Mouse (Mus musculus) adrenal gland, postnatal 25 days (tissue): Measurements from ENCODE around the gene Tbx2. TPM values are rescaled to one million over a fixed set of nuclear protein-coding genes. Genes with fewer than 3 reads are reported as not detected.

ENCODE experiments used
- DNase-seq: peaks from one replicate; pipeline ENCODE4 v3.0.0; 2021; ENCODE audit warnings: mixed read lengths
- long read RNA-seq: library from polyadenylated mRNA; stranded (forward); transcript quantifications from one replicate; pipeline ENCODE4 v2.0.0, GENCODE M21; 2021
- total RNA-seq: library from RNA; stranded (reverse); gene quantifications from 2 replicates; pipeline ENCODE4 v1.2.3, GENCODE M21; 2021

Gene Tbx2
- 25.6 and 27.5 TPM in 2 replicates for total RNA-seq
- long read RNA-seq, transcript Tbx2-201 (7 exons, 3,626 nt) = major isoform, 42 of 62 reads
- long read RNA-seq, partial matches to known transcripts = 16 of 62 reads
- long read RNA-seq, other reads (novel, unspliced or antisense) = 4 of 62 reads

DNA sequence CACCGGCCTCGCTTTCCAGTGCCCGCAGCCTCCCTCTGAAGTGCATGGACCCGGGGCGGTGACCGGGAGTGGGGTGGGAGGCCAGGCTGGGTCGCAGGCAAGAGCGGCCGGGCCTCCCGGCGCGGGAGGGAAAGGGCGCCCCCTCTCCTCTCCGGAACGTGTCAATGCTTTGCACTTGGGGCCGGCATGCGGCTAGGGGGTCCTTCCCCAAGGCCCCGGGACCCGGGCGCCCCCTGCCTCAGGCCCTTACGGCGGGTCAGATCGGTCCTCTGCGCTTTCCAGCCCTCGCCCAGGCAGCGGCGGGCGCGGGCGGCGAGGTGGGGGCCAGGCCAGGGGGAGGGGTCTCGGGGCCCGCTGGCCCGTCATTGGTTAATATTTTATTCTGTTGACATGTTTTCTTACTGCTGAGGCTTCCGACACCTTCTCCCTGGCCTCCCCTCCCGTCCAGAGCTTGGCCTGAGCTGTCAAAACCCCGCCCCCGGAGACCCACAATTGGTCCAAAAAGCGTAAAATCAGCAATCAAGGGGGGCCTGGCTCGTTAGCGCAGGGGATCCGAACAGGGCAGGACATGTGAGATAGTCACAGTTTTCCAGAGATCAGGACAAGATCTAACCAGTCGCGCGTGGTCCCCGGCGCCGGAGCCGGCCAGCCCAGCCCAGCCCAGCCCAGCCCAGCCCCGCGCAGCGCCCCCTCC is at the start of gene Tbx2:
Gene Tbx2, plus strand, starts transcription at position 321 of the 694 bp plus-strand sequence.
- peak; percentile 76 for DNase-seq

DNA sequence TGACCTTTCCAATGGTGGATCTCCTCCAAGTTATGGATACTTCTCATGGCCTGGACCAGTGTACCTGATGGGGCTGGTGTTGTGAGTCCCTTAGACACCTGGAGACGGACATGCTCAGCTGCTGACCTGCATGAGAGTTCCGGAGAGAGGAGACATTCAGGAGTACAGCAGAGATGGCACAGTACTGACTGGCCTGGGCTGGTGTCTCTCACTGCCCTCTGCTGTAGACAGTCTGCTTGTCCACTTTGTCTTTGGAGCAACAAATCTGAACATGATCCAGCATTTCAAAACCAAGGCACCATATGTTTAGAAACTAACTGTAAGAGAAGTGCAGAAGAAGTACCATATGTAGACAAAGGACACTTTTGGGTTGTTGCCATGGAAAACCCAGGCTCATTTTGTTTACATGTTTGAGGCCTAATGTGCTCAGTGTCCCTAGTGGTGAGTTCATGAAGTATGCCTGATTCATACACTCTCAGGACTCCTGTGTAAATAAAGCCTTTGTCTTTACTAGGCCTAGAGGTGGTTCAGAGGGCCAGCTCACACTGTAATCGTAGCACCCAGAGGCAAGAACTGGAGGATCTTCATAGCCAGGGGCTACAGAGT is 46.1 kb upstream of the Tbx2 start:
- DNase-seq = no peak

DNA sequence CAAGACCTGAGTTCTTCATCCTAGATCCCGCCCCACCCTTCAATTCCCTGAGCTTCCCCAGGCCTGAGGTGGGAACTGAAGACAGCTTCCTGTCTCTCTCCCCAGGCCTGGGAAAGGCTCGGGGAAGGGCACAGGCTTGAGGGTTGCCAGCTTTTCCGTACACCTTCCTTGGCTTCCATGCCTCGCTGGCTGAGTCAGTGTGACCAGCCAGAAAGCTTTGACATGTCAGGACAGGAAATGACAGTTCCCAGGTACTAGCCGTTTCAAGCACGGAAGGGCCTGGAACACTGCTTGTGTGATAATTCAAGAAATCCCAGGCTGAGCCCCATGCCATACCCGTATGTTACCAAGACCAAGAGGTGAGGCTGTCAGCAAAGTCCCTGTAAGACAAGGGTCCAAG is 42.6 kb upstream of the Tbx2 start:
- DNase-seq = no peak

DNA sequence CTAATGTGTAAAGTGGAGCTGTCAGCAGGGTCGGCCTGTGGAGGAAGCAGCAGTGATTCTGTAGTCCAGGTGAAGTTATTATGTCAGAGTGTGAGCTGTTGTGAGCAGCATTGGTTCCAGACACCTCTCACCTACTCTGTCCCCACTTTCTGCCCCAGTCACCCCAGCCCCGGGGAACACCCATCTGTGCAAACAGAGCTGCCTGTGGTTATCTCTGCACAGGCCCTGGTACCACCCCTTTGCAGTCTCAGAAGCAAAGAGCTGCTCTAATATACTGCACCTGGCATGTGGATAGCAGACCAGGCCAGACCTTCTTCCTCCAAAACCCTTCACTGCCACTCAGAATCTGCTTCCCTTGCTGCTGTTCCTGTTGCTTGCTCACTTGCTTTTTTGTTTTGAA is 42.1 kb upstream of the Tbx2 start:
- DNase-seq = no peak

DNA sequence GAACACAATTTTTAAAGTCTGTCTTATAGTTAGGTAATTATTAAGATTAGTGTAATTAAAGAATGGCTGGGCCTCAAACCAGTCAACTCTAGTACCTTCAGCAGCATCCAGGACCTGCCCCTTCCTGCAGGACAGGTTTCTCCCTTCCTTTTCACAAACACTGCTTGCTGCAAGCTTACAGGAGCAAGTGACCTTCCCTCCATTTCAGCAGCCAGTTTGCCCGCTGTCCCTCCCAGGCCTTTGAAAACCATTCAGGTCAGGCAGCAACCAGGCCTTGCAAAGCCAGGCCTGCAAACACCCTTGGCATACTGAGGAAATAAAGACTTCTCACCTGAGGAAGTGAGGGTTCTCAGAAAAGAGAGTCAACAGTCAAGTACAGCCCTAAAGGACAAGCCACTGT is 41.1 kb upstream of the Tbx2 start:
- DNase-seq = no peak

DNA sequence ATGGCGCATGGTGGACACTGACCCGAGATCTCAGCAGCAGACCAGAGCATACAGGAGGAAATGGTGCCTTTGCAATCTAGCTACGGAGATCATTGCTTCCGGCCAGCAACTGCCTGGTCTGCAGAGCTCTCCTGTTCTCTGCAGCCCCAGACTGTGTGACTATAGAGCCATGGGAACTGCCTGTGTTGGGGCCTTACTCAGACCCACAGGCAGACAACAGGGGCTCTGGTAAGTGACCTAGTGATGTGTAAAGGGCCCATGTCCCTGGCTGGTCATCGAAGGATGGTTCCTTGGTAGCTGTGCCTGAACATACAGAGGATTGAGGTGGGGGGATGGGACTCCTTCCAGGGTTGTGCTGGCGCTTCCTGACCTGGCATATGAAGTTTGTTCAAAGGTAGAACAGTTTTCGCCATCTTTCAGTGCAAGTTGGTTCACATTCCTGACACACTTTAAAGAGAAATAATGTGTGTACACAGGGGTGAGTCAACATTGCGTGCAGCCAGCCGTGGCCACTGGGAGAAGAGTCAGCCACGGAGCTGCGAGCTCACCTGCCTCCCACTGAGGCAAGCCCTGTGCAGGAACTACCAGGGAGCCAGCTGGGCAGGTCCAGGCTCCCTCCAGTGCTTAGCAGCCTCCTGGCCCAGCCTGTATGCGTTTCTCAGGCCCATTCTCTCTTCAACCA is 39.7 kb upstream of the Tbx2 start:
- no peak for DNase-seq

DNA sequence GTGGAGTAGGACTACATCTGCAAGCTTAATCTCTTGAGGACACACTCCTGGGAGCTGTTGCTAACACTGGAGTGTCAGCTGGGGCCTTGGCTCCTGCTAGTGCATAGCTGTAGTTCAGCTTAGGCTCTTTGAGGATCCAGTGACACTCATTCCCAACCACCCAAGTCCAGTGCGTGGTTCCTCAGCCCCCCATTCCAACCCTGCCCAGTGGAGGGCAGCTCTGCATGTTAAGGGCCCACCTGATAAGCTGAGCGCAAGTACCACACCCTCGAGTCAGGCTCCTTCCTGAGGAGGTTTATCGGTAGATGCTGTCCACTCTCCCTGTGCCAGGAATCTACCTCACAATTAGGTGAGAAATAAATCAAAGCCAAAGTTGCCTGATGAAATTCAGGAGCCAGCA is 32.9 kb upstream of the Tbx2 start:
- DNase-seq = no peak

DNA sequence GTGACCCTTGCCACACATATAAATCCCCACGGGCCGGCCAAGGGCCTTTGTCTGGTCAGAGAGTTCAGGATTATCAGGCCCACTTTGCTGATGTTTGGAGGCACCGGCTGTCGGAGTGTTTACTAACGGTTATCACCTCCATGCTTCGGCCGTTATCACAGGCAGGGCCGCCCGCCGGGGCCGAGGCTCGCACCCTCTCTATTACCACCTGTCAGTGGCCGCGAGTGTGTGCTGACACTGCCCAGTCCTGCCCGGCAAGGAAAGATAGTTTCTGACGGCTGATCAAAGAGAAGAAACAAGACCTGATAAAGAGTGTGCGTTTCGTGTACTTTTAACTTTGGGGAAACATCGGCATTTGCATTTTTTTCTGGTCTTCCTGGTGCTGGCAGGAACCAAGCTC is 32.5 kb upstream of the Tbx2 start:
- DNase-seq = no peak

DNA sequence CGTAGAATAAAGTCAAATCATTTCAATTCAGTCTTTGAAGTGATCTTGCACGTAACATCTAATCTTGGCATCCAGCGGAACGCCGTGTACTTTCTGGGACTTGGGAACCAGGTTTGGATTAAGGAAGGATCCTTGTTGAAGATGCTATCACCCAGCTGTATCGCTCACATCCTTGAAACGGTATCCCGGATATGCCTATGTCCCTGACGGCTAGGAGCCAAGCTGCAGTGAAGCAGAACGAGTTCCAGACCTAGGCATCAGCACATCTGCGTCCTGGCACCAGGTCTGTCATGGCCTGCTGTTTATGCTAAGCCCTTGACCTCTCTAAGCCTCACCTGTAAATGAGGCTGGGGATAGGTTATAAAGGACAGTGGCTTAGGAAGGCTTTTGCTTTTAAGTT is 32.0 kb upstream of the Tbx2 start:
- DNase-seq = no peak

DNA sequence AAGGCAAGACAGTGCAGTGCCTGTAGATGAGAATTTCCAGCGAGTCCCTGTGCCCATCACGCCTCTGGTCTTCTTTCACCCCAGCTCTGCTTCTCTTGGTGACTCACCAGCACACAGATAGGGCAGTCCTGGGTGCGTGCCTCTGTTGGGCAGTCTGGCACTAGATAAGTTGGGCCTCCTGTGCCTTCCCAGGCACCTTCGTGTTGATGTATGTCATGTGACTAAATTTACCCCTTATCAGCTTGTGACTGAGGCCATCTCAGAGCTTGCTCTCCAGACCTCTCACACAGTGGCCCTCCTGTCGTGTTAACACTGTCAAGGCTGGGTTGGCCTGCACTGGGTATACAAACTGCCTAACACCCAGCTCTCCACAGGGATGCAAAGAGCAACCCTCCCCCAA is 28.3 kb upstream of the Tbx2 start:
- no peak for DNase-seq

DNA sequence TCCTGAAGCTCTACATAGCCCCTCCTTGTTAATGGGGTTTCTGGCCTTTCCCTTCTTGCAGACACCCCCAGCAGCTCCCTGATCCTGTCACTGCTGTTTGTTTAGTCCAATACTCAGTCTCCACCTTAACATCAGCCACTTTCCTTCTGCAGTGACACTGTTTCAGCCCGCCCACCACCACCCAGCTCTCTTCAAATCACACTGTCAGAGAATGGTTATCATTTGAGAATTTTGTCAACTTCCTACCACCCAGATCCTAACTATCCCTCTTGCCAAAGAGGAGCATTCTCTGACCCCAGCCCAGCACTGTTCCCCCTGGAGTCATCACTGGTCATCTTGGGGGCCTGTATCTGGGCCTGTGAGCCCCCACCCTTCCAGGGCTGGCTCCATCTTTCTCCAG is 26.6 kb upstream of the Tbx2 start:
- DNase-seq = no peak

DNA sequence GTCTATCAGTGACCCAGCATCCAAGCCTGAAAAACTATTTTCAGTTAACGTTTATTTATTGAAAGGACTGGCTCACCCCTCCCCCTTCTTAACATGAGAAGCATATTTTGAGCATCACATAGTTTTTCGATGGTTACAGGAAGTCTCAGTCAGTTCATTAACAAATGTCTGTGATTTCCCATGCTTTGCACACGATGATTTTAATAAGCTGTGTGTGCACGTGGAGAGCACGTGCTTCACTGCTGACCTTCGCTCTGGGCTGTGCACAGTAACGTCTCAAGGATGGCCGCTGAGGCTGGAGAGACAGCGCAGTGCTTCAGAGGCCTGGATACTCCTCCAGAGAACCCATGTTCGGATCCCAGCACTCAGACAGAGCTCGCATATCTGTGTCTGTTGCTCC is 25.0 kb upstream of the Tbx2 start:
- no peak for DNase-seq

DNA sequence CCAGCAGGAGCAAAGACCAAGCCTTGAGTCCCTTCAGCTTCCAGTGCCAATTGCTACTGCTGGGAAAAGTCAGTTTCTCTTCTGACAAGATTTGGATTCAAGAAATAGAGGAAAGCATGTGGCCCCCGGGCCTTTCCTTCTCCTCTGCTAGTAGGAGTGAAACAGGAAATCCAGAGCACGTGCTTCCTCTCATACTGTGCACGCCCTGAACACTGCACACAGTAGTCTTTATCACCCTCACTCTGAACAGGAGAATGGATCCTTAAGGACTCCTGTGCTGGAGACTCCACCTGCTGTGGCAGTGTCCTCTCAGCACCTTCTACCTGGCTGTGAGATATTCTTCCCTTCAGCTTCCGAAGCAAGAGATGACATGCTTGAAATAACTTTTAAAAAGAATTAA is 21.1 kb upstream of the Tbx2 start:
- no peak for DNase-seq

DNA sequence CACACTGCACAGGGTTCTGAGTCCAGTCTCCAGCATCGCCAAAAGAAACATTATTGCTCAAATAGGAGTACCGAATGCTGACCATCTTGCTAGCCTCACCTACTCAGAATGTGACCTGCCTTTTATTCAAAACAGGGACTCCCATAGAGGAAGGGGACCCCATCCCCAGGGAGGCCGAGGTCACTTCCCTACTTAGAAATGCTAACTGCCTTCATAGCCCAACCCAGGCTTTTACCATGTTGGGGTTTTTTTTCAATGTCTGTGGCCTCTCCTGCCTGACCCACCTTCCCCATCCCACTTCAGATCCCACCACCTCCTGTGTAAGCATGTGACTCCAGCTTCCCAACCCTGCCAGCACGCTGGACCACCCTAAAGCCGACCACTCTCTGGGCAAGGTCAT is 20.7 kb upstream of the Tbx2 start:
- DNase-seq = no peak

DNA sequence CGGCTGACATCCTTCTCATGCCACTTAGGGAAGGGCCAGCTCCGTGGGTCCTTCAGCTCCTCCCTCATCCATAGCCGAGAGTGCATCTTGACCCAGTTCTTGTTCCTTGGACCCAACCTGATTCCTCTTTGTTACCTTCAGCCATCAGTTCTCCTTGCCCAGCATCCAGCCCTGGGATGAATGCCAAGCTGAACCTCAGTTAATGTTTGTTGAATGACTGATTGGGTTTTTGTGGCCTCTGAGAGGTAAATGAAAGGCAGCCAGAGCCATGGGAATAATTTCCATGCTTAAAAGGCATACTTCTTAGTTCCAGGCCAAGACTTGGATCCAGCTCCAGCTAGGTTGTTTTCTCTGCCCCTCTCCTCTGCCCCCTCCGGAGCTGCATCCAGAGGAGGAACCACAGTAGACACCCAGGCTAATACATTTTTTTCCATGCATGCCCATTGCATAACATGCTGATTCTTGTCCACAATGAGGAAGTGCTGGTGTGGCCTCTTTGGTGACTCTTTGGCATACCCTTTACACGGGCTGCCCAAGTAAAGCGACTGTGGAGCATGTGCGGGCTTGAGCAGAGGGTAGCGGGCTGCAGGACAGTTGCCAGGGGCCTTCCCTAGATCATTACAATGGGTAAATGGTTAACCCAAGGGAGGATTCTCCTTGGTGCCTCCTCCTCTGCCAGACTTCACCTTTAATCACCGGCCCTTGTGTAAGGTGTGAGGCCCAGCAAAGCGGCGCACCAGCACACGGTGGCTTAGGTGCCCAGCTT is 20.0 kb upstream of the Tbx2 start:
- no peak for DNase-seq

DNA sequence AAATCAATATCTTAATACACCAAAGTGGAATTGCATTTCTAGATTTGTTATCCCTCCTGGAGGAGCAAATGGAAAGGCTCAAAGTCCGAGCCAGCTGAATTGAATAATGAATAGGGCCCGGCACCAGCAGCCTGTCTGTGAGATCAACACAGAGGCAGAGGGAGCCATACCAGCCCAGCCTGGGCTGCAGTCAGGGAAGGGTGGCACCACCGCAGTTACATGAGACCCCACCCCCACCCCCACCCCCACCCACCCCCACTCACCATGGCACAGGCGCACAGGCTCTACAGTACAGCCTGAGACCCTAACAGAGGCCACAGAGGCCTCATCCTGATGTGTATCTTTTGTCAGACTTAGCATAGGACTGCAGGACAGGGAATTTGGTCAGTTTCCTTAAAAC is 17.7 kb upstream of the Tbx2 start:
- DNase-seq = no peak

DNA sequence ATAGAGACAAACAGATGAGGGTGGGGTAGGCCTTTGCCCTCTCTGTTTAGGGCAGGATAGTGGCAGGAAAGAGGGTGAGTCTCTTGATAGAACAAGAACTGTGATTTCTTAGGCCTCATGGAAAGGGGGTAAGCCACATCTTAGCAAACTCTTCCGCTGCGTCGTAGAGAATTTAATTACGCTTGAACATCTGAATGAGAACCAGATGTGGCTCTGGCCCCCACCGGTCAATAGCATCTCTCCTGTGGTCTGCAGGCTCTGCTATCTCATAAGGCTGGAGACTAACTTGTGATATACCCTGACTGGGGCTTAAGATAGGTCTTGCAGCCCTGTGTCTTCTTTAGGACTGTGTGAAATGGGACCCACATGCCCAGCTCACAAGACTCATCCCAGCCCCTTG is 15.9 kb upstream of the Tbx2 start:
- no peak for DNase-seq

DNA sequence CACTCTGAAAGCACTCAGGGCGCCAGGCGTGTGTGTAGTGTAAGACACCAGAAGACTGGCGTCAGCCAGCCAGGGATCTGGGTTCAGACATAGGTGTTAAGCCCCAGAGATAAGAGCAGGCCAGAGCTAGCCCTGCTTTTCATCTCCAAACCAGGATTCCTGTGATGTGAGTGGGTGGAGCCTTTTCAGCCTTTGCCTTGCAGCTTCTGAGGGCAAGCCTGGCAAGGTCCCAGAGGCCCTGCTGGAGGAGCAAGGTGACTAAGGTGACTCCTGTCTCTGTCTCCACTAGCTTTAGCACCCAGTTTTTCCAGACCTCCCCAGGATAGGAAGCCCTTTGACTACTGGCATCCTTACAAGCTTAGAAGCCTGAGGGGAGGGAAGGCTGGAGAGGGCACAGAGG is 13.9 kb upstream of the Tbx2 start:
- DNase-seq = no peak

DNA sequence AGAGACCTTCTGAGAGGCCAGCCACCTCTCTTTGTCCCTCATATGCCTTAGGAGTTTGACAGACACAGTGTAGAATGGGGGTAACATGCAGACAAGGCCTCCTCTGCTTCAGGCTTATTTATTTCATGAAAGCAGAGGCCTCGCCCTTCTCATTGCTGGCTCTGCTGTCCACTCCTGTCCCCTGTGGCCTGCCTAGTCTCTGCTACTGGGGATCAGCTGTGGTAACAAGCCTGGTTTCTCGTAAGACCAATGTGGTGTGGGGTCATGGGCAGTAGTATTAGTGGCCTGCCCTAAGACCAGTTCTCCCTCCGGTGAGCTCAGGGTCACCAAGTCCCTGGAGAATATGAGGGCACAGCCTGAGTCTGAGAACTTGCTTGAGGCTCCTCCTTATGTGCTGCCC is 11.4 kb upstream of the Tbx2 start:
- DNase-seq = no peak

DNA sequence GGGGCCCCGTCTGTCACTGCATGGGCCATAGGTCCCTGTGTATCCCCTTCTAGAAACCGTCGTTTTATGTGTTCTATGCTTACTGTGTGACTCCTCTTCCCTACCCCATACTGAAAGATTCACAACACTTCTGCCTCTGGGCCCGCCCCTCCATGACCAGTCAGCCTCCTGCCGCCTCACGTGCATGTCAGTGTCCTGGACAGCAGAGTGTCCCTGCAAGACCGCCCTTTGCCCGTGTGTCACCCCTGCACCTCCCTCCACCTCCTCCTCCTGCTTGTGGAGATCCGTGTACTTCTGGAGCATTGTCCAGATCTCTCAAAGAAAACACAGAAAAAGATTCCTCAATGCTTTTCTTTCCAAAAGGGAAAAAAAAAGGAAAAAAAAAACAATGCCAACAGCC is 10.7 kb upstream of the Tbx2 start:
- no peak for DNase-seq

DNA sequence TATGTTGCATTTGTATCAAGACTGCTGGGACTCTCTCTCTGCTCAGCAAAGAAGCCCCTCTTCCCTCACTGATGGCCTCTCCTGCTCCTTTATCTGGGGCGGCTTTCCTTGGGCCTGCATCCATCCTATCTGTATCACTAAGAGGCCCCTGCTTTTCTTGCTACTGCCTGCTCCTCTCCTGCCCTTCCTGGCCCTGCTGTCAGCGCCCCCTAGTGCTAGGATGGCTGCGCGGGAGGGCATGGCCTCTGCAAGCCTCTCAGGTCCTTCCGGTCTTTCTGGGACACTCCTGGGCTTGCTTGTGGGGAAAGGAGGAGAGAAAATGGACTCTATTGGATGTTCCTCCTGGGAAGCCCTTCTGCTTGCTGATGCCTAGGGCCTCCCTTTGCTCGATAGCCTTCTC is 9.2 kb upstream of the Tbx2 start:
- DNase-seq = peak; percentile 89

DNA sequence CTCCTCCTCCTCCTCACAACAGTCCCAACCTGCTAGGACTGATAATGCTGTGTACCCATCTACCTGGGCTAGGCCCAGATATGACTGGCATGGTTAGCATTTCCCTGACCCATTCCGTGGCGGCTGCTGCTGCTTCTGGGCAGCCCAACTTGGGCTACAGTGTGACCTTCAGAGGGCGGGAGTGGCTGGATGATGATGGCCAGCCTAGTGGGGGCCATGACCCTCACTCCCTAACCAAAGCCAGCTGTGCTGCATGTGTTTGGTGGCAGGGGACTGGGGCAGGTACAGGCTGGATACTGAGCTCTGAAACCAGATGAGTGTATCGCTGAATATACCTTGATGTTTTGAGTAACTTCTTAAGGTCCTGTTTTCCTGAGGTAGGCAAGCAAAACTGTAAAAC is 8.6 kb upstream of the Tbx2 start:
- DNase-seq = no peak

DNA sequence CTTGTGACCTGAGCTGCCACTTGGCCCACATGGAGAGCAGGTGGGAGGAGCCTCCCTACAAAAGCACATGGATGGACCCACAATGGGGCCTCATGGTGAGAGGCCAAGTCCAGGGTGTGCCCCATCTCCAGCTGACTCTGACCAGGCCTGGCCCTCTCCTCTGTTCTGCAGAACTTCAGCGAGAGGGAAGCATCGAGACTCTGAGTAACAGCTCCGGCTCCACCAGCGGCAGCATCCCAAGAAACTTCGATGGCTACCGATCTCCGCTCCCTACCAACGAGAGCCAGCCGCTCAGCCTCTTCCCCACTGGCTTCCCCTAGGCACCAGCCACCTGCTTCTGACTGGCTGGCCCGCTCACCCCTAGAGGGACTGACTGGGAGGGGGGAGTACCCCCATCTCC is 7.3 kb upstream of the Tbx2 start:
- no peak for DNase-seq
